Mouse (Mus musculus): ENCODE data around the gene Gm45799. TPM values are rescaled to one million over a fixed set of nuclear protein-coding genes. Genes with fewer than 3 reads are reported as not detected.

Gene Gm45799
- polyA plus RNA-seq, 1 experiment: 235 TPM

DNA sequence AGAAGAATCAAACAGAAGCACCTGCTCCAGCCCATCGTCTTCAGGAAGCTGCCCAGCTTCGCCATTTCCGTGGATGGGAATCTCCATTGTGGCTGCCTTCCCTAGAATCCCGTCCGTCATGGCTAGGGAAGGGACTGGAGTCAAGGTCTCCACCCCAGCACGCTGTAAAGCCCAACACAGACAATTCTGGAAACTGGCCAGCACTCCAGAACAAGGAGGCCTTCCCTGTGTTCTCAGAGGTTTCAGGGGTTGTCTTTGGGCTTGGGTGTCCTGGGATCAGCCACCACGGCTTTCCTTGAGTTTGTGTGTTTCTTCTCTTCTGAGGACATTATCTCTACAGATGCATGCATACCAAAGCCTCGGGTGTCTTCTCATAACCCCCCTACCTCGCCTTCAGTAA is 1.0 kb upstream of the Gm45799 start:
- no peak for DNase-seq (ENCODE audit: low read depth, low spot score)
- 42% methylated on average over 9 of the region's 9 CpGs for WGBS

DNA sequence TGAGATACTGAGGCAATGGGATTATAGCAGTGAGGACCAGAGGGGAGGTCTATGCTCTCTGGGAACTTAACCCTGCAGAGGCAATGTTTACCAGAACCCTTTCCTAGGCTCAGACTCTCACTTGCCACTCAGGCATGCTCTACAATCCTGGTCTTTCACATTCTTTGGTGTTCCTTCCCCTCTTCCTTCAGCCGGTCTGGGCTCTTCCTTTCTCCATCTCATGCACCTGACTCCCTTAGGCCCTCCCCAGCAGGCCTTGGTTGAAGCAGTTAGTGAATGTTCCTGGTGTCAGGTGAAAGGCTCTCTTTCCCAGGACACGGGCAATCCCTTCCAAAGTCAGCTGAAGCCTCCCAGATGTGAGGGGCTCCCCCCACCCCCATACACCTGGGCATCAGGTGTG is 596 bp upstream of the Gm45799 start, which contains the start of gene Timm10b:
Gene Timm10b (plus strand): TSS at position 301 of the 400 bp plus-strand sequence.
- no peak for DNase-seq (ENCODE audit: low read depth, low spot score)
- 2% methylated on average over 2 of the region's 2 CpGs for WGBS

DNA sequence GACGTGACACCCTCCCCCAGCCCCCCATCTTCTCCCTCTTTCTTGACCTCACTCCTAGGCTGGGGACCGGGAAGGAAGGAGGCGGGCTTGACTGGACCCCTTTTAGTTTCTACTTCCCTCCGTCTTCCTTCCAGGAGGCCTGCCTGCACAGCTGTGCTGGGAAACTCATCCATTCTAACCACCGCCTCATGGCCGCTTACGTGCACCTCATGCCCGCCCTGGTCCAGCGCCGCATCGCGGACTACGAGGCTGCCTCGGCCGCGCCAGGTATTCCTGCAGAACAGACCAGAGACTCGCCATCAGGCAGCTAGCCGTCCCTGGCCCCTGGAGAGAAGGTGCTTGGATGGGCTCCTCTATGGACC is 523 bp downstream of the Gm45799 start:
- no peak for DNase-seq (ENCODE audit: low read depth, low spot score)
- whole genome bisulfite sequencing: under 1% methylated on average over 18 of the region's 18 CpGs

GRCm38 (mm10) chr7:105641936-105642335 is 1.6 kb downstream of the Gm45799 start:
- DNase-seq (ENCODE audit: low read depth, low spot score): no peak
- 42% methylated on average over 3 of the region's 3 CpGs for WGBS

GRCm38 (mm10) chr7:105650639-105651435 is 10.5 kb downstream of the Gm45799 start, which contains the start of gene Dnhd1:
Gene Dnhd1 (plus strand): TSS chr7:105650827.
- DNase-seq (ENCODE audit: low read depth, low spot score): no peak
- WGBS: 1% methylated on average over 17 of the region's 17 CpGs

GRCm38 (mm10) chr7:105685541-105686197 is 45.3 kb downstream of the Gm45799 start:
- no peak for DNase-seq (ENCODE audit: low read depth, low spot score)
- WGBS: 19% methylated on average over 13 of the region's 13 CpGs

DNA sequence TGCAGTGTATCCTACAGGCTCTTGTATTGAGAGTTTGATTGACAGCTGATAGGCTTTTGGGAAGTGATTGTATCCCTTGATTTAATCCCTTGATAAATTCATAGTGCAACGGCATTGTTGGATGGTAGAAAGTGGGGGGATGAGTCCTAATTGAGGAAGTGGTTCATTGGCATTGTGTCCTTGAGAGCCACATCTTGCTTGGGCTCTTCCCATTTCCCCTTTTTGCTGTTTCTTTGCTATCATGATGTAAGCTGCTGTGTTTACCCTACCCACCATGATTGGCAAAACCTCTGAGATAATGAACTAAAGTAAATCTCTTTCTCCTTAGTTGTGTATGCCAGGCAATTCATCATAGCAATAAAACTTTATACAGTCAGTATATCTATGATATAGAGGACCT is 50.5 kb downstream of the Gm45799 start:
- DNase-seq (ENCODE audit: low read depth, low spot score): no peak
- 43% methylated on average over 1 of the region's 1 CpGs for WGBS

- DNase-seq (ENCODE audit: low read depth, low spot score): no peak
- WGBS: 88% methylated on average over 16 of the region's 16 CpGs
These were observed 62.8 kb downstream of the Gm45799 start for GRCm38 (mm10) chr7:105703184-105703583.

DNA sequence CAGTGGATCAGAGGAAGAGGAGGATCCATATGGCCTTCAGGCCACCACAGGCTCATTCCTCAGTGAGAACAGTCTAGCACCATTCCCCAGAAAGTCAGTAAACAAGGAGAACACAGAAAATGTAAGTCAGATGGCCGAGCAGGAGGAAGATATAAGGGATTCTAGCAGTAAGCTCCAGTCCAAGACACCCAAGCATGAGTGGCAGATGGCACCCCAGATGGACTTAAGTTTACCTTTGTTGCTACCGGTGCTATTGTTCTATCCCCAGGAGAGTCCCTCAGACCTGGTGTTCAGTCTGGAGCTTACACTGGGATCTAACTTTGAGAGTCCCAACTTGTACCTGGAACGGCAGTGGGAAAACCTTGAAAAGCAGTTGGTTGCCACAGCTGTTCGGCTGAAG is 63.5 kb downstream of the Gm45799 start:
- DNase-seq (ENCODE audit: low read depth, low spot score): no peak
- WGBS: 88% methylated on average over 4 of the region's 4 CpGs

DNA sequence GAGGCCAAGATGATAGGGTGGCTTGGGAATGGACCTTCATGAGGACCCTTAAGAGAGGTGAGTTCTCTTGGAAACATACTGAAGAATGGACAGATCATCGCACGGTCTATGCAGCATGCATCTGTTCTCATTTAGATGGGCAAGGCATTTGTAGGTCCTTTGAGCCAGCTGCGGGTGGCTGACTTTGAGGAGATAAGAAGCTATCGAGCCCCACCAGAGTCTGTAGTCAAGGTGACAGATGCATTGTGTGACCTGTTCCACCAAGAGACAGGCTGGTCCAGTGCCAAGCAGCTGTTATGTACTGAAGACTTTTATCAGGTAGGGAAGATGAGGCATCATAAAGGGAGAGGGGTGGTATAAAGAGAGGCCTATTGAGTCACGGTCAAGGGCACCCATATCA is 68.4 kb downstream of the Gm45799 start:
- DNase-seq (ENCODE audit: low read depth, low spot score): no peak
- 87% methylated on average over 5 of the region's 5 CpGs for WGBS

DNA sequence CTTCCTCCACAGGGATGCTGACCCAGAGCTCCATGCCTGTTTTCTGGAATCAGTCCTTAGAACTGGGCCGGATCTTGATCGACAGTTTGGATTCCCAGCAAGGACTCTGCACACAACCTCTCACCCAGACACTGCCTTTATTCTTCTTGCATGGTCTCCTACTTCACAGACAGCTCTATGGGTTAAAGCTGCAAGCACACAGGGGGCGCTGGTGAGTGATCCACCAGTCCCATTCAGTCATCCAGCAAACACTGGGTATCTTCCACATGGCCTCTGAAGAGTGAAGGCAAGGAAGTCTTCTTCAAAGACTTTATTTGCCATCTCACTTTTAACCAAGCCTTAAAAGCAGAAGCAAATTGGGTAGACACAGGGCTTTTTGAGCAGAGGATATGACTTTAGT is 75.0 kb downstream of the Gm45799 start:
- 64% methylated on average over 3 of the region's 3 CpGs for WGBS

DNA sequence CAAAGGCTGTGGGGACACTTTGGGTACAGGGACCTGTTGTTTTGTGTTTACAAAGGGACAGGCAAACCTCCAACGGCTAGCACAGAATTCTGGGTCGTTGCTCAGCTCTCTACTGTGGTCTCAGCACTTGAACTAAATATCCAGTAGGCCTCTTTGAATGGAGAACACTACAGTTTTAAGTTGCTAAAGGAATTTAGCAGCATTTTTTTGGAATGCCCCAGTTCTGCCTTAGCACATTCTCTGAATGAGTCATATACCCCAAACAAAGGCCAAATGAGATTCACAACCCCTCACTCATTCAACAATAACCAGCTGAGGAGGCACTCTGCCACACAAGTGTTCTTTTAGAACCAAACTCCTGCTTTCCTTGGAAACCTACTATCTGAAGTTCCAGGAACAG is 81.6 kb downstream of the Gm45799 start:
- 56% methylated on average over 2 of the region's 2 CpGs for WGBS
- no peak for DNase-seq (ENCODE audit: low read depth, low spot score)

More for the DNA sequence above, 75.0 kb downstream of the Gm45799 start:
- DNase-seq (ENCODE audit: low read depth, low spot score): no peak

- WGBS: 75% methylated on average over 4 of the region's 4 CpGs
- DNase-seq (ENCODE audit: low read depth, low spot score): no peak
These were observed 86.0 kb downstream of the Gm45799 start for GRCm38 (mm10) chr7:105726144-105726979.

- 92% methylated on average over 4 of the region's 4 CpGs for WGBS
- DNase-seq (ENCODE audit: low read depth, low spot score): no peak
These were observed 86.6 kb downstream of the Gm45799 start for GRCm38 (mm10) chr7:105726980-105727325.

DNA sequence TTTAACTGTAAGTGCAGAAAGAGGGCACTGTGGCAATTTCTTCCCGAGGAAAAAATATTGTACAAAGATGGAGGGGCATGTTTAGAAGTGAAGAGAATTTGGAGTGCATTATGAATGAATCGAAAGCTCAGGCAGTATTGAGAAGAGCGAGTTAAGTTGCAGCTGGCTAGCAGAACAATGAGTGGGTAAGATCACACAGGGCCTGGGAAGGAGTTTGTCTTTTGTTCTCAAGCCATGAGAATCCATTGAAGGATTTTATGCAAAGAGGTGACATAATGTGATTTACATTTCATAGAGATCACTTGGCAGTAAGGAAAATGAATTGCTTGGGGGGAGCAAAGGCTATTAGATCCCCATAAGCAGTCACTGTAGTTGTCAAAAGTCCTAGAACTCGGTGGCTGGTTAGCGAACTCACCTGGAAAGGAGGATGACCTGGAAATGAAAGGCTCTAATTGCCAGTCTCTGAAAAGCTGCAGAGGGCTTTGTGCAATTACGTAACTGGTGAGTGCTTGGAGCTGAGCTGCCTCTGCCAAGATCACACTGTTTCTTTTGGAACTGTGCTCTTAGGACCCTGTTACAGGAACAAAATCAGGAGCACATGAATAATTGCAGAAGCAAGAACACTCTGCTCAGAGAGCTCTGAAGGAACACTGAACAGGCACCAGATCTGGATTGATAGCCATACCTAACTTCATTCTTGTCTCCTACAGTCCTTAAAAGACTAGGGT is 88.5 kb downstream of the Gm45799 start:
- WGBS: 70% methylated on average over 6 of the region's 6 CpGs
- DNase-seq (ENCODE audit: low read depth, low spot score): no peak

GRCm38 (mm10) chr7:105733836-105734235 is 93.5 kb downstream of the Gm45799 start:
- no peak for DNase-seq (ENCODE audit: low read depth, low spot score)
- 96% methylated on average over 11 of the region's 11 CpGs for WGBS
